Mouse (Mus musculus) hindbrain, postnatal 0 days (tissue): ENCODE measurements around the gene Gria4. TPM values are rescaled to one million over a fixed set of nuclear protein-coding genes. Genes with fewer than 3 reads are reported as not detected.
"Not testable (repeated sequence)": the region's sequence is repeated elsewhere in the genome, so short reads cannot be mapped to it uniquely, and the experiment has no call there.

ENCODE experiments used
- ATAC-seq: fragments of 200-750 bp; cut with Nextera tagmentation; 2 replicates; pipeline ENCODE4 v1.8.0; 2017; ENCODE audit warnings: mild to moderate bottlenecking, moderate TSS enrichment, moderate library complexity
- DNase-seq: peaks from one replicate; pipeline ENCODE4 v3.0.0-alpha.2; 2015; ENCODE audit warnings: low spot score
- H3K27ac ChIP-seq: fragments of 300-500 bp; sonication (generic); 2 replicates; pipeline ENCODE4 v1.5.1; 2014; ENCODE audit warnings: mild to moderate bottlenecking
- H3K27me3 ChIP-seq: fragments of 300-500 bp; sonication (generic); 2 replicates; pipeline ENCODE4 v1.6.1; 2014; ENCODE audit warnings: low read length, mixed read lengths; ENCODE audit not compliant: insufficient read depth
- H3K36me3 ChIP-seq: fragments of 300-500 bp; sonication (generic); 2 replicates; pipeline ENCODE4 v1.6.1; 2014; ENCODE audit warnings: low read length, mixed read lengths; ENCODE audit not compliant: insufficient read depth
- H3K4me1 ChIP-seq: fragments of 300-500 bp; sonication (generic); 2 replicates; pipeline ENCODE4 v1.6.1; 2014; ENCODE audit warnings: antibody characterized with exemption, low read length, mixed read lengths; ENCODE audit not compliant: insufficient read depth
- H3K4me2 ChIP-seq: fragments of 300-500 bp; sonication (generic); 2 replicates; pipeline ENCODE4 v1.6.1; 2014; ENCODE audit warnings: low read depth, mild to moderate bottlenecking, low read length, moderate library complexity, mixed read lengths
- H3K4me3 ChIP-seq: fragments of 300-500 bp; sonication (generic); 2 replicates; pipeline ENCODE4 v1.5.1; 2014; ENCODE audit warnings: low read length
- H3K9ac ChIP-seq: fragments of 300-500 bp; sonication (generic); replicated peaks from 2 replicates; pipeline ENCODE4 v1.6.1; 2014; ENCODE audit warnings: mild to moderate bottlenecking, low read length, moderate library complexity, mixed read lengths
- H3K9me3 ChIP-seq: fragments of 300-500 bp; sonication (generic); 2 replicates; pipeline ENCODE4 v1.6.1; 2016; ENCODE audit warnings: low read length, mixed read lengths
- CTCF ChIP-seq: IDR thresholded peaks from 2 replicates; pipeline ENCODE4 v1.5.1; 2016; ENCODE audit warnings: antibody characterized with exemption, control low read depth, low read depth
- WGBS: fragments of 180-500 bp; shearing (Covaris S2); extraction: QIAGEN DNeasy Blood & Tissue Kit; methylation state at CpG from one replicate; pipeline ENCODE4 v1.1.7; 2014; 5-methylcytosine and 5-hydroxymethylcytosine counted together
- polyA plus RNA-seq: library from polyadenylated mRNA; unstranded; fragments of >200 nt; fragmentation: Nextera tagmentation; extraction: Ambion mirVana; gene quantifications from 2 replicates; pipeline ENCODE4 v1.2.1, GENCODE M21; 2015
- total RNA-seq: library from RNA; depleted of rRNA; stranded (reverse); fragments of >200 nt; gene quantifications from 2 replicates; pipeline ENCODE4 v1.2.3, GENCODE M21; 2014; rRNA removed

The Gria4 gene
- total RNA-seq (94.6 and 96.7 TPM in 2 replicates), polyA plus RNA-seq (38.6 and 39.8 TPM in 2 replicates)

DNA sequence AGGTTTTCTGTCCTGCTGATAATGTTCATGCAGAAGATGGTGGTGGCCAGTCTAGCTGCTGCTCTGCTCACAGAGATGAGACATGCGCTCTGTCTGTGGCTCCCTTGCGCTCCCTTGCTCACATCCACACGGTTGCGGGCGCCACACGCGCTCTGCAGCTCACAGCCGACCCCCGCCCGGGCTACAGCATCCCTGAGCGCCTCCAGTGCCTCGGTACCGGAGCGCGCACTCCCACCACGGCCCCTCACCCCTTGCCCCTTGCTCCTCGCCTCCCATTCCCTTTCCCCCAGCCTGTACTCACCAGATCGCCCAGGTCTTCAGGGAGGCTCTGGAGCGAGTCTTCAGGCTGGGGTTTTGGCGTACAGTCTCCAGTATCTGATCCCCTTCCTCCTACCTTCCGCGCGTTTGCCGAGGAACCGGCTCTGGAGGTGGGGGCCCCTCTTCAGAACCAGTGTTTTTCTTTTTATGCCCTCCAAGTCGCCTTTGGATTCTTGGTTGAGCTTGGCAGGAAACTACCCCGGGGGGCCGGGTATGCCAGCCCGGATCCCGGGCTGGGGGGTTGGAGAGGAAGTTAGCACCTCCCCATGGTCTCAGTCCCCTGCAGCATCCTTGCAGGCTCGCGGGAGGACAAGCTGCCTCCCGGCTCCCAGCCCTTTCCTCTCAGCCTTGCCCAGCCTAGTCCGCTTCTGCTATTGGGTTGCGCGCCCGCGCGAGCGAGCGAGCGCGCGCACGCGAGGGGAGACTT is at the start of gene Gria4:
TSS of gene Gria4 (minus strand) at position 691 of the 745 bp plus-strand sequence.
- Histone ChIP-seq H3K4me2 (peak within 1 kb of the TSS; percentile 59), H3K27me3 (no peaks in the 10 kb centered on the region), H3K4me3 (peak within 1 kb of the TSS; percentile 82), H3K9ac (peak within 1 kb of the TSS; percentile 63), H3K27ac (peak within 1 kb of the TSS; percentile 92), H3K4me1 (no peaks in the 10 kb centered on the region; the same call in 1 of the 2 replicates), H3K36me3 (no peaks in the 10 kb centered on the region), H3K9me3 (no peaks in the 10 kb centered on the region)
- peak; percentile 95 for ATAC-seq
- WGBS, result under 1% methylated on average over 46 of the region's 46 CpGs
- no peak for TF ChIP-seq CTCF
- peak; percentile 94 for DNase-seq

DNA sequence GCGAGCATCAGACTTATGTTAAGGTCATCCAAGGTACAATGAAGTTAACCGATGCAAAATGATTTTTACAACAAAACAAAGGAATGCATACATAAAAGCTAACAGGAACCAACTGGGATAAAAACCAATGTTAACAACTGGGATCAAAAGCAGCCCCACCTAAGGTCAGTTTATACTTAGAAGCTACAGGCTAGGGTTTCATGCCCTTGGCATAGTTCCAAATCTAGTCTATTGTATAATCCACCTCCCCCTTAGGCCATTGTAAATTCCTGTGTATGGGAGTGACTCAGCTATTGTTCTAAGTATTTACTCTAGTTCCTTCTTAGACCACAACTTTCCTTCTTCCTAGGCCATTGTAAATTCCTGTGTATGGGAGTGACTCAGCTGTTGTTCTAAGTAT is 14.9 kb upstream of the Gria4 start:
- H3K27ac ChIP-seq, H3K27me3 ChIP-seq, H3K36me3 ChIP-seq, H3K9me3 ChIP-seq, DNase-seq, H3K4me1 ChIP-seq, ATAC-seq, H3K4me2 ChIP-seq, H3K4me3 ChIP-seq, H3K9ac ChIP-seq: not testable (repeated sequence)
- 84% methylated on average over 2 of the region's 2 CpGs for WGBS

DNA sequence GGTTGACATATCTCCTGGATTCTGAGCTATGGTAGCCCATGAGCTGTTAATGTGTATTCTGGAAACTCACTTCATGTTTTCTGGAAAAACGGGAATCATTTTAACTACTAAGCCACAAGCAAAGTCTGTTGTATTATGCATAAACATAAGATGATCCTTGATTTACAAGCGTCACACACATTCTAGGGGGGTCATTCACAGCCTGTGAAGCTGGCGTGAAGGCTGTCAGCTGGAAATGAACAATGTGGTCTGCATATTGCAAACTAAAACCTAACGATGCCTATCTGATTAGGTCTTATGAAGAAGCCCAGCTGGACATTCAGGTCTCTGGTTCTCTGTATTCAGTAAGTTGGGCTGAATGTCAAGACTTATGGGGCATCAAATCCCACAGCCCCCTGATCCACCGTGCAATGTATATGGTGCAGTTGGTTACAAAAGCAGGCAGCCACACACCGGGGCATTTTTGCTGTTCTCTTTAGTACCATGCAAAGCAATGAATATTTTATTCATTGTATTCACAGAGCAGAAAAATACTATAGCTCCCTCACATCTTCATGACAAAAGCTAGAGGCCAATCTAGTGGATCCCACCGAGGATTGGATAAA is 7.2 kb upstream of the Gria4 start:
- no peaks in the 10 kb centered on the region for H3K36me3 ChIP-seq
- H3K9ac ChIP-seq, result no peak overlapping the region
- no peak overlapping the region for H3K27ac ChIP-seq
- 35% methylated on average over 7 of the region's 7 CpGs for WGBS
- H3K9me3 ChIP-seq, result no peaks in the 10 kb centered on the region
- ATAC-seq (no peak), DNase-seq (no peak)
- H3K4me2 ChIP-seq, result no peak overlapping the region
- H3K4me1 ChIP-seq, result no peaks in the 10 kb centered on the region
- H3K27me3 ChIP-seq, result no peaks in the 10 kb centered on the region
- H3K4me3 ChIP-seq, result no peak overlapping the region
- no peak for TF ChIP-seq CTCF

GRCm38 (mm10) chr9:4797396-4797795 is 1.4 kb upstream of the Gria4 start:
- ATAC-seq (no peak), DNase-seq (no peak)
- TF ChIP-seq CTCF, result no peak
- Histone ChIP-seq H3K4me2 (no peak overlapping the region), H3K27me3 (no peaks in the 10 kb centered on the region), H3K4me1 (no peaks in the 10 kb centered on the region), H3K9ac (no peak overlapping the region), H3K36me3 (no peaks in the 10 kb centered on the region), H3K27ac (no peak overlapping the region), H3K4me3 (no peak overlapping the region), H3K9me3 (no peaks in the 10 kb centered on the region)
- WGBS, result 93% methylated on average over 2 of the region's 2 CpGs

GRCm38 (mm10) chr9:4796289-4796645 is 233 bp upstream of the Gria4 start:
- Histone ChIP-seq H3K4me2 (peak overlapping the region; percentile 59), H3K4me1 (no peaks in the 10 kb centered on the region; the same call in 1 of the 2 replicates), H3K9me3 (no peaks in the 10 kb centered on the region), H3K9ac (peak overlapping the region; percentile 63), H3K27ac (peak overlapping the region; percentile 92), H3K27me3 (no peaks in the 10 kb centered on the region), H3K4me3 (peak overlapping the region; percentile 82), H3K36me3 (no peaks in the 10 kb centered on the region)
- DNase-seq (no peak), ATAC-seq (no peak; the same call in 1 of the 2 replicates)
- no peak for TF ChIP-seq CTCF
- 3% methylated on average over 4 of the region's 4 CpGs for WGBS

DNA sequence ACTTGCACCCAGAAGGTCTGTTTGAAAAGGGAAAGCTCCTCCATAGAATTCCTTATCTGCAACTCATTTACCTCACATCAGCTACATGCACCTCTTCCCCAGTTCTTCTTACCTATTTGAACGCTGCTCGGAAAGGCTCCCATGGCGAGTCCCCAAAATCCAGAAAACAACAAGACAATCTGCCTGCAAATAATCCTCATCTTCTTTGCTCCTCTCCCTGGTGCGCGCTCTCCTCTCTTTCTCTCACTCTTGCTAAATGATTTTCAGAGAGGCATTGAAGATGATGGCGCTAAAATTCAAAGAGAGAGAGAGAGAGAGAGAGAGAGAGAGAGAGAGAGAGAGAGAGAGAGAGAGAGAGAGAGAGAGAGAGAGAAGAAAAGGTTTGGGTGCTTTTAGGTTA is 959 bp downstream of the Gria4 start:
- ATAC-seq, result no peak
- Histone ChIP-seq H3K4me2 (peak overlapping the region; percentile 59), H3K36me3 (no peaks in the 10 kb centered on the region), H3K9ac (peak overlapping the region; percentile 63), H3K9me3 (no peaks in the 10 kb centered on the region), H3K27ac (peak overlapping the region; percentile 92), H3K4me3 (peak overlapping the region; percentile 82), H3K4me1 (no peaks in the 10 kb centered on the region; the same call in 1 of the 2 replicates), H3K27me3 (no peaks in the 10 kb centered on the region)
- DNase-seq, result peak; percentile 38
- TF ChIP-seq CTCF, result no peak
- WGBS, result under 1% methylated on average over 6 of the region's 6 CpGs
